Mouse (Mus musculus): ENCODE measurements at regions not wholly inside any gene's neighbourhood (a gene's known extent, or its start where the extent isn't known, plus 50 kb on each side); places are given as distances from the start of the nearest gene placed in this dataset.

GRCm38 (mm10) chr13:104549016-104549415, 243.3 kb upstream of the Srek1ip1 start:
- TF ChIP-seq POLR2A (IDR thresholded peaks at IDR 0.05; ENCODE audit: low read depth, low read length): no peak
- no peak for TF ChIP-seq CTCF (conservative IDR thresholded peaks at IDR 0.05 in 1 of 2, IDR thresholded peaks at IDR 0.05 in 1 of 2; ENCODE audit: low read depth in 2 of 2, low read length in 2 of 2)
- no peak for TF ChIP-seq NRF1 (IDR thresholded peaks at IDR 0.05; ENCODE audit: low read depth, low read length)
- TF ChIP-seq RCOR1 (conservative IDR thresholded peaks at IDR 0.05; ENCODE audit: low read depth, low read length): no peak
- TF ChIP-seq UBTF (IDR thresholded peaks at IDR 0.05; ENCODE audit: low read depth, low read length): no peak
- TF ChIP-seq JUND (conservative IDR thresholded peaks at IDR 0.05; ENCODE audit: low read depth, low read length): no peak
- no peak for TF ChIP-seq USF2 (conservative IDR thresholded peaks at IDR 0.05; ENCODE audit: low read depth, low read length)
- TF ChIP-seq MAX (IDR thresholded peaks at IDR 0.05; ENCODE audit: low read length): no peak
- TF ChIP-seq POLR2AphosphoS2 (IDR thresholded peaks at IDR 0.05; ENCODE audit: low read depth, low read length): no peak
- no peak for TF ChIP-seq MAZ (IDR thresholded peaks at IDR 0.05; ENCODE audit: low read depth, low read length)
- TF ChIP-seq PAX5 (IDR thresholded peaks at IDR 0.05; ENCODE audit: low read length): no peak
- TF ChIP-seq ZNF384 (IDR thresholded peaks at IDR 0.05; ENCODE audit: low read depth, low read length): no peak
